Mouse (Mus musculus) ES-E14 (cell line): ENCODE data around the gene Clec12a.

ENCODE experiments used
- CHD2 ChIP-seq: IDR thresholded peaks from 2 replicates; pipeline ENCODE4 v1.6.1; 2014; ENCODE audit warnings: mild to moderate bottlenecking, low read depth, low read length, inconsistent platforms
- HCFC1 ChIP-seq: IDR thresholded peaks from 2 replicates; pipeline ENCODE4 v1.6.1; 2012; ENCODE audit warnings: low read length, inconsistent platforms, borderline replicate concordance; ENCODE audit not compliant: insufficient read depth
- MAFK ChIP-seq: IDR thresholded peaks from 2 replicates; pipeline ENCODE4 v1.6.1; 2014; ENCODE audit warnings: mild to moderate bottlenecking, low read depth, low read length, inconsistent platforms; ENCODE audit not compliant: insufficient read depth
- ZC3H11A ChIP-seq: IDR thresholded peaks from 2 replicates; pipeline ENCODE4 v1.6.1; 2012; ENCODE audit warnings: low read depth, mild to moderate bottlenecking, inconsistent platforms, low read length, borderline replicate concordance
- ZNF384 ChIP-seq: IDR thresholded peaks from 2 replicates; pipeline ENCODE4 v1.6.1; 2012; ENCODE audit warnings: low read depth, low read length, inconsistent platforms

DNA sequence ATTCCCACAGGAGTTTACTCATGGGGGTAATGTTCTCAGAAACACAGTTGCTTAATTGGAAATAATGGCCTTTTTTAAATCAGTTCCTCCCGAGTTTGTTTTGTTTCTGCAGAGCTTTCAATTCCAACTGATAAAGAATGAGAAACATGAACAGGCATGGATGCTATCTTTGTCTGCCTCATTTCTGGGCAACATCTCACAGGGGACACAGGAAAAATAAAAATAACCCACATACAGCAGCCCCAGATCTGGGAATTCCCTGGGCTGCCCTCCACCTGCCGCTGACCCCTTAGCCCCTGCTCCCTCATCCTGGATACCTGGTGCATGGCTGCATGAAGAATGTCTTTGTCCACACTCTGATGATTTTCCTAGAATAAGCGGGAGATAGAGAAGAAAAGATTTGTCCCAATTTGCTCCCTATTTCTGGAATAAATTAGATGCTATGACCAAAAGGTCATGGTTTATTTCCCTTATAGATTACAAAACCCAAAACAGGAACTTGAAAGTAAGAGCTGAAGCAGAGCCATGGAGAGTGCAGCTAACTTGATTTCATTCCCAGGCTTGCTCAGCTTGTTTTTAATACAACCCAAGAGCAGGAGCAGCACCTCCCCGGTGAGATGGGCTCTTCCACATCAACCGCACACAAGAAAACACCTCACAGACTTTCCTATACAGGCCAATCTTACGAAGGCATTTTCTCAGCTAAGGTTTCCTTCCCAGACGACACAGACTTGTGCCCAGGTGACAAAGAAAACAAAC lies 27.1 kb downstream of the Clec12a start:
- TF ChIP-seq HCFC1 (no peak), ZC3H11A (no peak), ZNF384 (no peak), MAFK (no peak), CHD2 (no peak)
